Mouse (Mus musculus) natural killer cell, adult 2 months (primary cell): ENCODE data around the gene Ces2h.
"Not testable (repeated sequence)": the region's sequence is repeated elsewhere in the genome, so short reads cannot be mapped to it uniquely, and the experiment has no call there.

Experiments used
- DNase-seq, 2 experiments: peaks; one replicate each; pipeline ENCODE4 v3.0.0; 2022; ENCODE audit warnings: low spot score in 2 of 2

Ces2h gene

DNA sequence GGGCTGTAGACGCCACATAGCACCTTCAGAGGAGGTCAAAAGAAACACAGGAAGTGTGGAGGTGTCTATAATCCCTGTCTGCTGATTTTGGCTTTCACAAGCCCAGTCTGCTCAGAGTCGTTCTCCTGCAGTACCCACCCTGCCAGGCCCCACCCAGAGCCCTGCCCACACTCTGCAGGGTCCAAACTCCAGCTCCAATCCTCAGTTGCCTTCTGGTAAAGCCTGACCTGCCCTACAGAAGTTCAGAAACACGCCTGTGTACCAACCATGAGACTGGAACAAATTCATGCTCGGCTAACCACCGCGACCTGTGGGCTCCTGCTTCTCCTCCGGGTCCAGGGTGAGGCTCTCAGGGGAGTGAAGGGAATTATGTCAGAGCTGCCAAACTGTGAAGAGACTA is at the start of gene Ces2h:
Gene Ces2h, plus strand, starts transcription at position 268 of the 400 bp plus-strand sequence.
- no peak for DNase-seq

- no peak for DNase-seq
Observed at GRCm38 (mm10) chr8:104961537-104961961, 39.1 kb upstream of the Ces2h start, which contains the start of gene Ces2g. Ces2g (plus strand) TSS chr8:104961718.

GRCm38 (mm10) chr8:104962229-104962901 is 38.3 kb upstream of the Ces2h start:
- DNase-seq = no peak

GRCm38 (mm10) chr8:104963375-104963894 is 37.2 kb upstream of the Ces2h start:
- DNase-seq = no peak

DNA sequence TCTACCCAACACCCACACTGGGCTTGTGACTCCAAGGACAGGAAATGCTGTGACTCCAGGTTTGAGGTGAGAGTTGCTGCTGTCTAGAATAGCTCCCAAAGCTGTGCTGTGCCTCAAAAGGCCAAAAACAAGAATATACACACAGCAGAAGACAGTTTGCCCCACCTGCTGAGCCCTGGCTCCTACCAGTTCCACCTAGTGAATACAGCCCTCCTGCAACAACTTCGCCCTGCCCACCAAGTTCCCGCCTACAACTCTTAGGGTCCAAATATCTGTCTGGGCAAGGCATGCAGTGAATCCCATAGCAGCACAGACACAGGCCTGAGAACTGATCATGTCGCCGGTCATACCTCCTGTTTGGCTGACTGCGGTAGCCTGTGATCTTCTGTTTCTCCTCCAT is 16.5 kb upstream of the Ces2h start:
- DNase-seq = no peak

DNA sequence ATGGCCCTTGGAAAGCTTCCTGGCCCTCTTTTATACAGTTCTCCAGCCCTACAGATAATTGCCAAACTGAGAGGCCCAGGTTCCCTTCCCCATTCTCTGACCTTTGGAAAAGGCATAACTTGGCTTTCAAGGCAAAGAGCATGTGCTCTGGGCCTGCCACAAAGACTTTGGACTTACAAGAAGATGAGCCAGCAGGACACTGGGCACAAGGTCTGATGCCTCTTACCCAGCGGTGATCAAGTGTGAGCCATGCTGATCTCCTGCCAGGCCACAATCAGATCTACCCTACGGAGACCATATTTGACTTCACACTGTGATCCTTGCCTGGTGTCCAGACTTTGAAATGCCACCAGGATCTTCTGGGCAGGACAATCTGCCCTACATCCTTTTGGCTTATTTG is 15.7 kb upstream of the Ces2h start:
- DNase-seq = no peak

- DNase-seq = no peak
Observed at GRCm38 (mm10) chr8:104998191-104998590, 2.5 kb upstream of the Ces2h start.

GRCm38 (mm10) chr8:104999183-104999582 is 1.5 kb upstream of the Ces2h start:
- DNase-seq = no peak

- DNase-seq = no peak
Observed at GRCm38 (mm10) chr8:105010000-105010399, 9.3 kb downstream of the Ces2h start.

DNA sequence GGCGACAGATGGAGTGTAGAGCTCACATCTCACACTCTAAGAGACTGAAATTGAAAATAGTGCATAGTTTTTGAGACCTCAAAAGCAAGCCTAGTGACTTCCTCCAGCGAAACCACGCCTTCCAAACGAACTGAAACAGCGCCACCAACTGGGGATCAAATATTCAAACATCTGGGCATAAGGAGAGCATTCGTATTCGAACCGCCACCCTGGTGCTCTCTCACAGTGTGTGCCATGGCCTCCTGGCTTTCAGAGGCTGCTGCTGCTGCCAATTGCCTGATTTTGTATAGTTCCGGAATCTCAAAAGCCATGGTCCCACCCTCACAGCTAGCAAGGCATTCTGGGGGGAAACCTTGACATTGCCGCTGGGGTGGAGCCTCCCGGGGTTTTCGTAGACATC is 10.5 kb downstream of the Ces2h start:
- DNase-seq = no peak

DNA sequence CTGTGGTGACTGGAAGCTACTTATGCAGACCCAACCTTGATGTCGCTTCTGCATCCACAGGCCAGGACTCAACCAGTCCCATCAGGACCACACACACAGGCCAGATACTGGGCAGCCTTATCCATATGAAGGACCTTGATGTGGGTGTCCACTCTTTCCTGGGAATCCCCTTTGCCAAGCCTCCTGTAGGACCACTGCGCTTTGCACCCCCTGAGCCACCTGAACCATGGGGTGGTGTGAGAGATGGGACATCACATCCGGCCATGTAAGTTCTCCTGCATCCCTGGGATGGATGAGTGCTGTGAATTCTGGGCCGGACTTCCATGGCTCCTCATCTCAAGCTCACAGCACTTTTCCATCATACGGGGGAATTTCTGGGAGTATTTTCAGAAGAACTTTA is 13.7 kb downstream of the Ces2h start:
- no peak for DNase-seq

DNA sequence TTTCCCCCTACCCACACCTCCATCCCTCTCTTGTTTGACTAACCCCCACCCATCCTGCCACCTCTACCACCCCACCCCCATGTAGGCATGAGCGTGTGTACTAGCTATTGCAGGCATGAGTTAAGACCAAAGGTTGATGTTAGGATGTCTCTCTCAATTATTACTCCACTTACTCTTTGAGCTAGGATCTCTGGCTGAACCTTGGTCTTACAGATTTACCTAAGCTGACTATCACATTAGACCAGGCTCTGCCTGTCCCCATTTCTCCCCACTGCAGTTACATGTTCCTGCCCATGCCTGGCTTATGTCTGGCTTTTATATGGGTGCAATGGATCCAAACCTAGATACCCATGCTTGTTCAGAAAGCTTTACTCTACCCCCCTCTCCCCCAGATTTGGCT is 21.3 kb downstream of the Ces2h start:
- no peak for DNase-seq

GRCm38 (mm10) chr8:105023087-105023486 is 22.4 kb downstream of the Ces2h start:
- DNase-seq = no peak

DNA sequence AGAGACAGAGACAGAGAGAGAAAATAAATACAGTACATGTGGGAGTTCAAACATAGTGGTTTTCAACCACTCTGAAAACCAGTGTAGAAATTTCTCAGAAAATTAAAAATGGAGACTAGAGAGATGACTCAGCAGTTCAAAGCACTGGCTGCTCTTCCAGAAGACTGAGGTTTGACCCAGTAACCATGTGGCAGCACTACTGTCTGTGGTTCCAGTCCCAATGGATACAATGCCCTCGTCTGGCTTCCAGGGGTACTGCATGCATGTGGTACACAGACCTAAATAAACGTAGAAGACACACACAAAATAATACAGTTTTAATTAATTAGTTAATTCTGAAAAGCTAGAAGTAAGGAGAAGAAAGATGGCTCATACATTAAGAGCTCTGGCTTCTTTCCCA is 24.4 kb downstream of the Ces2h start:
- no peak for DNase-seq

DNA sequence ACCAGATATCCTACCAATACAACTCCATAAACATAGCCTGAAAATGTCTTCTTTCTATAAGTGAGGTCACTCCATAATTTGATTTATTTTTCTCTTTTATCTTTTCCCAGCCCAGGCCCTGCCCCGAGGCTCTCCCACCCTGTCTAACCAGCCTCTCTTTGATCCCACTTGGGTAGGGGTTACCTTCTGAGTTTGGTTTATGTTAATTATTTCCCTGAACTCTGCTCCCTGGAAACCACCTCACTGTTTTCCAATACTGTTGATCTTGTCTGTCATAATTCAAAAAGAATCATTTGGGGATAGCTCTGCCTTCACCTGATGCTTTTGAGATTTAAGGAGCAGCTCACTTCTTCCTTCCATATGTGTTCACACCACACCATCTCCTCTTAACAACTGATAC is 42.9 kb downstream of the Ces2h start:
- no peak for DNase-seq

- DNase-seq = no peak
Observed at GRCm38 (mm10) chr8:105045824-105046401, 45.3 kb downstream of the Ces2h start.

DNA sequence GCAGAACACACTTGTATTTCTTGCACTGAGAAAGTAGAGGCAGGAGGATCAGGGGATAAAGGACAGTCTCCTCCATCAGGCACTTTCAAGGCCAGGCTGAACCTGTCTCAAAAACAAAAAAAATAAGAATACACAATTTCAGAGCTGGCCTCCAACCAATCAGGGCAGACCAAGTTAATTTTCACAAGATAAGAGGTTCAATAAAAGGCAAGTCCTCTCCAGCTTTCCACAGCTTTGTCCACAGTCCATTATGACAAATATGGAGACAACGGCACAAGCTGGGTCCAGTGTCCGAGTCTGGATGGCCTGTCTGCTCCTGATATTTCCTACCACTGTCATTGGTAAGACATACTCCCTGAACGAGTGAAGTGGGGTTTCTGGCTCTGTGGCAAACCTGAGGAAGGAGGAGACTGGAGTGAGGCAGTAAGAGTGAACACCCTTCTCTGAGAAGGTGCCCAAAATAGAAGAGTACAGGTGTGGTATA is 47.8 kb downstream of the Ces2h start, which contains the start of gene Ces3a:
Gene Ces3a, plus strand, starts transcription at position 231 of the 484 bp plus-strand sequence.
- DNase-seq = no peak

DNA sequence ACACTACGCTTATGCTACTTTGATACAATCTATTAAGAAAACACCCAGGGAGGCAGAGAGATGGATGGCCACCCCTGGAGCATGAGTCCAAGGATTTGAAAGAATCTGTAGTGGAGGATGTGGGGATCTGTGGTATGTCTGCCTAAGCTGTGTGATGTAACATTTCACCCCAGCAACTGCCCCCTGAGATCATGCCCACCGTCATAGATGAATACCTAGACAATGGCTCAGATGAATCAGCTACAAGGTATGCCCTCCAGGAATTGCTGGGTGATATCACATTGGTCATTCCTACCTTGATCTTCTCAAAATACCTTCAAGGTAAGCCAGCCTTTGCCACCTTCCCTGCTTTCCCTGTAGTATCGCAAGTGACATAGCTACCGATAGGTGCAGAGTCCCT is 55.6 kb downstream of the Ces2h start:
- DNase-seq = no peak

GRCm38 (mm10) chr8:105060056-105060455 is 59.4 kb downstream of the Ces2h start:
- DNase-seq = no peak

GRCm38 (mm10) chr8:105066761-105067160 is 66.1 kb downstream of the Ces2h start:
- peak in 1 of 2 experiments; percentile 5 for DNase-seq

DNA sequence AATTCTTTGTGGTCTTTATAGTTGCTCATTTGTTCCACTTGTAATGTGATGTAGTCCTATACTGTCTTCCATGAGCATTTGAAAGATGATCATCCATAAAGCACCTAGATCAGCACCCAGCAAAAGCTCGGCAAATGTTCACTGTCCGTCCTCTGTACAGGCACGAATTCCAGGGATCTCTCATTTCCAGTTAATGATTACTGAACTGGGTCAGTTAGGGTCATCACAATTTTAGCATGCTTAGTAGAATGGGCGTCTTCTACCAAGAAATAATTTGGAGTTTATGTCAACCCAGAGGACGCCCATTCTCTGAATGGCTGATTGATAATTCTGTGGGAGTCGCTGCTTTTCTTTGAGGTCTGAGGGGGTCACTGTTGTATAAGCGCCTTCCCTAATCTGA is 67.3 kb downstream of the Ces2h start:
- DNase-seq = not testable (repeated sequence)

DNA sequence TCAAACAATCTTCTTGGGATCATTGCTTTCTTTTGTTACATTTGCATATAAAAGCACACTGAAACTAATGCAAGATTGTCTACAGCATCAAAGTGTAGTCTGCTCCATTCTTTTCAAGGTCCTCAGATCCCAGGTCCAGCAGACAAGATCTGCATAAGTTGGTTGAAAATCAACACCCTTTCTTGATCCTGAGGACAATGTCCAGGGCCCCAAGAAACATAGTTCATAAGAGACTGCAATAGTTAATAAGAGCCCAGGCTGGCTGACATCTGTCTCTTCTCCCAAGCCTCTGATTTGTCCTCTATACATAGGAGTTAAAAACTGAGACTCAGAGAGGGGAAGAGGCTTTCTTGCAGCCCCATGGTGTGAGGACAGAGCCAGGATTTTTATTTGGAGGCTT is 68.3 kb downstream of the Ces2h start:
- DNase-seq = no peak
